8 mouse cellular contexts compared by ENCODE assay signal in genomic region chr2:74825730-74826430, GRCm38 (mm10). TPM values are rescaled to one million over a fixed set of nuclear protein-coding genes. Genes with fewer than 3 reads are reported as not detected.
DNase-seq lines count a peak whose midpoint lies in the region; ATAC-seq and TF ChIP-seq lines count a peak whose summit lies in the region.

Gene Mtx2, plus strand, starts transcription at chr2:74825803.

- H3K36me3 ChIP-seq in heart, embryonic 14.5 days (ENCODE audit: control insufficient read depth, insufficient read depth, low read length): no peaks in the 10 kb centered on the region
- H3K36me3 ChIP-seq in liver, embryonic 16.5 days (ENCODE audit: control insufficient read depth, insufficient read depth): no peaks in the 10 kb centered on the region
- H3K36me3 ChIP-seq in neural tube, embryonic 13.5 days: no peaks in the 10 kb centered on the region
- no peaks in the 10 kb centered on the region for H3K36me3 ChIP-seq in testis, adult 2 months (ENCODE audit: control insufficient read depth, insufficient read depth, low read length)

- peak within 1 kb of the TSS; percentile 85 for H3K4me3 ChIP-seq in brown adipose tissue, adult 24 weeks (ENCODE audit: insufficient read depth, low read depth, low read length)
- H3K4me3 ChIP-seq in heart, embryonic 14.5 days (ENCODE audit: control insufficient read depth in 1 of 2, insufficient read depth in 1 of 2, low read depth in 1 of 2, low read length in 2 of 2): peak within 1 kb of the TSS; percentile 87 to 97
- peak within 1 kb of the TSS; percentile 98 for H3K4me3 ChIP-seq in liver, embryonic 16.5 days (ENCODE audit: low read depth, low read length)
- peak within 1 kb of the TSS; percentile 88 for H3K4me3 ChIP-seq in neural tube, embryonic 13.5 days
- H3K4me3 ChIP-seq in testis, adult 2 months (ENCODE audit: control insufficient read depth, low read depth, low read length): peak within 1 kb of the TSS; percentile 97

- H3K27me3 ChIP-seq in heart, embryonic 14.5 days (ENCODE audit: control insufficient read depth, insufficient read depth, low read length): 0 out of 2 replicates have a peak, but pooled peaks cover 3% of the 10 kb centered on the region
- no peaks in the 10 kb centered on the region; the same call in 1 of the 2 replicates for H3K27me3 ChIP-seq in liver, embryonic 16.5 days (ENCODE audit: control insufficient read depth, insufficient read depth, low read depth, low read length)
- H3K27me3 ChIP-seq in neural tube, embryonic 13.5 days: no peaks in the 10 kb centered on the region
- no peaks in the 10 kb centered on the region for H3K27me3 ChIP-seq in testis, adult 2 months (ENCODE audit: control insufficient read depth, insufficient read depth, low read length)

- no peak for TF ChIP-seq CTCF in testis, adult 2 months (IDR thresholded peaks at IDR 0.05; ENCODE audit: control insufficient read depth, insufficient read depth, insufficient replicate concordance, low read depth, low read length)

- no peaks in the 10 kb centered on the region for H3K9me3 ChIP-seq in heart, embryonic 14.5 days (ENCODE audit: control insufficient read depth, low read length)
- no peaks in the 10 kb centered on the region for H3K9me3 ChIP-seq in liver, embryonic 16.5 days (replicated peaks; ENCODE audit: control insufficient read depth, low read length)
- no peaks in the 10 kb centered on the region for H3K9me3 ChIP-seq in neural tube, embryonic 13.5 days

- peak; percentile 39 for DNase-seq in fibroblast of lung, adult 2 months (ENCODE audit: low read depth)
- peak; percentile 81 to 91 for DNase-seq in kidney, postnatal 25 days

- peak within 1 kb of the TSS; percentile 86 for H3K27ac ChIP-seq in brown adipose tissue, adult 24 weeks (replicated peaks; ENCODE audit: low read depth, low read length)
- peak within 1 kb of the TSS; percentile 89 to 96 for H3K27ac ChIP-seq in heart, embryonic 14.5 days (replicated peaks in 1 of 2; ENCODE audit: control insufficient read depth in 1 of 2, insufficient read depth in 1 of 2, low read depth in 2 of 2, low read length in 2 of 2)
- H3K27ac ChIP-seq in liver, embryonic 16.5 days (ENCODE audit: low read length): peak within 1 kb of the TSS; percentile 94
- peak within 1 kb of the TSS; percentile 91 for H3K27ac ChIP-seq in neural tube, embryonic 13.5 days (replicated peaks)
- peak within 1 kb of the TSS; percentile 89 for H3K27ac ChIP-seq in testis, adult 2 months (ENCODE audit: control insufficient read depth, insufficient read depth, low read depth, low read length)

- ATAC-seq in CD4-positive, CD25-positive, alpha-beta regulatory T cell, adult 4 months: peak; percentile 80
- peak; percentile 85 for ATAC-seq in heart, embryonic 14.5 days (ENCODE audit: insufficient number of reproducible peaks, insufficient read depth, low FRiP score, low read depth)
- peak; percentile 92 for ATAC-seq in liver, embryonic 16.5 days (ENCODE audit: low read depth)
- ATAC-seq in neural tube, embryonic 13.5 days (ENCODE audit: low read depth): peak; percentile 95

- peak; percentile 71 for TF ChIP-seq POLR2A in testis, adult 2 months (IDR thresholded peaks at IDR 0.05; ENCODE audit: control insufficient read depth, low read depth, low read length)

- H3K4me1 ChIP-seq in brown adipose tissue, adult 24 weeks (ENCODE audit: control insufficient read depth, insufficient read depth, insufficient read length, low read length): peaks cover 2% of the 10 kb centered on the region; the same call in 1 of the 2 replicates
- 0 out of 4 replicates have a peak, but pooled peaks cover 0 to 4% of the 10 kb centered on the region in 2 experiments for H3K4me1 ChIP-seq in heart, embryonic 14.5 days (ENCODE audit: control insufficient read depth in 2 of 2, insufficient read depth in 2 of 2, low read length in 2 of 2)
- H3K4me1 ChIP-seq in liver, embryonic 16.5 days (ENCODE audit: control insufficient read depth, low read depth, low read length): no peaks in the 10 kb centered on the region; the same call in 1 of the 2 replicates
- H3K4me1 ChIP-seq in neural tube, embryonic 13.5 days (replicated peaks): peaks cover 11% of the 10 kb centered on the region
- no peaks in the 10 kb centered on the region for H3K4me1 ChIP-seq in testis, adult 2 months (ENCODE audit: control insufficient read depth, insufficient read depth, low read length)

- under 1% methylated on average over 74 of the region's 74 CpGs for WGBS in heart, embryonic 14.5 days
- WGBS in liver, embryonic 16.5 days (ENCODE audit: insufficient replicate concordance): under 1% methylated on average over 74 of the region's 74 CpGs
- under 1% methylated on average over 74 of the region's 74 CpGs for WGBS in neural tube, embryonic 13.5 days

- peak within 1 kb of the TSS; percentile 61 for H3K4me2 ChIP-seq in heart, embryonic 14.5 days (ENCODE audit: low read length)
- H3K4me2 ChIP-seq in liver, embryonic 16.5 days (ENCODE audit: low read depth, low read length): peak within 1 kb of the TSS; percentile 67
- peak within 1 kb of the TSS; percentile 86 for H3K4me2 ChIP-seq in neural tube, embryonic 13.5 days

- peak within 1 kb of the TSS; percentile 98 for H3K9ac ChIP-seq in heart, embryonic 14.5 days (ENCODE audit: low read length)
- peak within 1 kb of the TSS; percentile 95 for H3K9ac ChIP-seq in liver, embryonic 16.5 days (ENCODE audit: low read depth, low read length)
- H3K9ac ChIP-seq in neural tube, embryonic 13.5 days: peak within 1 kb of the TSS; percentile 92

RNA-seq across cellular contexts. Expression of gene Mtx2, which starts in this region (rescaled TPM):
- 10 to 100 TPM; 12.1 to 16.8 TPM for polyA plus RNA-seq in CD4-positive, CD25-positive, alpha-beta regulatory T cell, adult 4 months (2017; shearing (Covaris generic))
- 163 and 243 TPM in 2 replicates for polyA plus RNA-seq in brown adipose tissue, adult 24 weeks (2012; ENCODE audit: insufficient read depth, insufficient read length, missing spikeins)
- polyA plus RNA-seq in heart, embryonic 14.5 days (2014; fragmentation: Nextera tagmentation; extraction: Ambion mirVana): 187 and 191 TPM in 2 replicates
- 48.3 and 52.5 TPM in 2 replicates for polyA plus RNA-seq in liver, embryonic 16.5 days (2015; fragmentation: Nextera tagmentation; extraction: Ambion mirVana)
- polyA plus RNA-seq in neural tube, embryonic 13.5 days (2015; fragmentation: Nextera tagmentation; extraction: Ambion mirVana): 156 and 166 TPM in 2 replicates
- polyA plus RNA-seq in testis, adult 2 months (2012; rRNA removed): 33.0 and 36.8 TPM in 2 replicates

Comparison
In these comparisons a context has a peak if more than half of its experiments do, and no peak if none do; other contexts are left out.
1. Peak in every context shown above with its lines: DNase-seq, ATAC-seq, H3K4me3 ChIP-seq and H3K27ac ChIP-seq.